Mouse (Mus musculus) limb, embryonic 15.5 days (tissue): ENCODE data around the gene Dmgdh. TPM values are rescaled to one million over a fixed set of nuclear protein-coding genes. Genes with fewer than 3 reads are reported as not detected.

Experiments
- ATAC-seq: fragments of 200-750 bp; cut with Nextera tagmentation; 2 replicates; pipeline ENCODE4 v1.8.0; 2017; ENCODE audit warnings: low read depth, moderate TSS enrichment; ENCODE audit not compliant: insufficient number of reproducible peaks, low FRiP score, low TSS enrichment
- H3K27ac ChIP-seq: fragments of 300-500 bp; sonication (generic); 2 replicates; pipeline ENCODE4 v1.5.1; 2015; ENCODE audit warnings: moderate library complexity, mild to moderate bottlenecking, inconsistent platforms
- H3K27me3 ChIP-seq: fragments of 300-500 bp; sonication (generic); 2 replicates; pipeline ENCODE4 v1.6.1; 2015; ENCODE audit warnings: inconsistent platforms
- H3K36me3 ChIP-seq: fragments of 300-500 bp; sonication (generic); 2 replicates; pipeline ENCODE4 v1.6.1; 2015; ENCODE audit warnings: inconsistent platforms
- H3K4me1 ChIP-seq: fragments of 300-500 bp; sonication (generic); 2 replicates; pipeline ENCODE4 v1.6.1; 2015; ENCODE audit warnings: inconsistent platforms
- H3K4me2 ChIP-seq: fragments of 300-500 bp; sonication (generic); 2 replicates; pipeline ENCODE4 v1.6.1; 2015; ENCODE audit warnings: mild to moderate bottlenecking, inconsistent platforms
- H3K4me3 ChIP-seq: fragments of 300-500 bp; sonication (generic); 2 replicates; pipeline ENCODE4 v1.5.1; 2015; ENCODE audit warnings: mild to moderate bottlenecking, inconsistent platforms
- H3K9ac ChIP-seq: fragments of 300-500 bp; sonication (generic); 2 replicates; pipeline ENCODE4 v1.6.1; 2015; ENCODE audit warnings: inconsistent platforms
- H3K9me3 ChIP-seq: fragments of 300-500 bp; sonication (generic); 2 replicates; pipeline ENCODE4 v1.6.1; 2016; ENCODE audit warnings: inconsistent platforms
- WGBS: fragments of 180-500 bp; shearing (Covaris S2); methylation state at CpG from one replicate; pipeline ENCODE4 v1.1.7; 2015; 5-methylcytosine and 5-hydroxymethylcytosine counted together
- polyA plus RNA-seq: library from polyadenylated mRNA; unstranded; fragments of >200 nt; fragmentation: Nextera tagmentation; extraction: Ambion mirVana; gene quantifications from 2 replicates; pipeline ENCODE4 v1.2.1, GENCODE M21; 2015

Dmgdh gene
- polyA plus RNA-seq, 1 experiment from 2014 or later, result 0.24 TPM

DNA sequence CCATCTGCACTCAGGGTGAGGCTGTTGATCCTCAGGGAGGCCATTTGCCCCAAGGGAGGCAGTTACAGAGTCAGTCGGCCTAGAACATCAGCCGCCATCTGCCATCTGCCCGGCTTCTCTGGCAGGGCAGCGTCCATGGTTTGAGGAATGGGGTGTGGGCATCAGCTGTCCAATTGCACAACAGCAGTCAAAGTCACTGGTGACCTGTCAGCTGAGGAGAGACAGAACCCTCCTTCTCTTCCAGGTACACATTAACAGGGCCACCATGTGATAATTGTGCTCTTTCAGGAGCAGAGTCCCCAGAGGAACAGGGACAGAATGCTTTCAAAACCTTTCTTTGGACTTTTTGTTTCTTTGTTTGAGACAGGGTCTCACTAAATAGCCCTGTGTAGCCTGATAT is 1.9 kb upstream of the Dmgdh start:
- no peaks in the 10 kb centered on the region for H3K36me3 ChIP-seq
- WGBS, result 79% methylated on average over 4 of the region's 4 CpGs
- H3K27ac ChIP-seq, result no peak overlapping the region
- H3K4me2 ChIP-seq, result no peak overlapping the region
- H3K4me3 ChIP-seq, result no peak overlapping the region
- no peaks in the 10 kb centered on the region for H3K9me3 ChIP-seq
- no peaks in the 10 kb centered on the region for H3K4me1 ChIP-seq
- ATAC-seq, result no peak
- H3K27me3 ChIP-seq, result peaks cover 12% of the 10 kb centered on the region; the same call in 1 of the 2 replicates
- no peak overlapping the region for H3K9ac ChIP-seq

DNA sequence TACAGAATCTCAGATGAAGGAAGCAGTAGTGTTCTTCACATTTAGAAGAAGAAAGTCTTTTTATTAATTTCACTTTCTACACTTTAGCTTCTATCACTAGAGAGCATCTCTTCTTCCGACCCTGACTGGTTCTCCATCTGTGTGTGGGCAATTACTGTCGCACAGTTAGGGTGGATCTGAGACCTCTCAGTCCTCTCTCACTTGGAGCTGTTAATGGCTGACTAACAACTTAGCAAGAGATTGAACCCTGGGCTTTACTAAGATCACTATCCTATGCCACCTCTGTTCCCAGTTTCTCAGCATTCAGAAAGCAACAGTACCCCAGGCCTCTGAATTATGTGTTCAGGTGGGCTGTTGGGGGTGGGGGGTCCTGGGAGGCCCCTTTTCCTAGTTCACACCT is 937 bp upstream of the Dmgdh start:
- H3K4me2 ChIP-seq, result no peak overlapping the region
- H3K4me1 ChIP-seq, result no peaks in the 10 kb centered on the region
- no peaks in the 10 kb centered on the region for H3K36me3 ChIP-seq
- no peak overlapping the region for H3K4me3 ChIP-seq
- H3K9ac ChIP-seq, result no peak overlapping the region
- H3K9me3 ChIP-seq, result no peaks in the 10 kb centered on the region
- no peak for ATAC-seq
- 65% methylated on average over 2 of the region's 2 CpGs for WGBS
- H3K27ac ChIP-seq, result no peak overlapping the region
- peaks cover 12% of the 10 kb centered on the region; the same call in 1 of the 2 replicates for H3K27me3 ChIP-seq

DNA sequence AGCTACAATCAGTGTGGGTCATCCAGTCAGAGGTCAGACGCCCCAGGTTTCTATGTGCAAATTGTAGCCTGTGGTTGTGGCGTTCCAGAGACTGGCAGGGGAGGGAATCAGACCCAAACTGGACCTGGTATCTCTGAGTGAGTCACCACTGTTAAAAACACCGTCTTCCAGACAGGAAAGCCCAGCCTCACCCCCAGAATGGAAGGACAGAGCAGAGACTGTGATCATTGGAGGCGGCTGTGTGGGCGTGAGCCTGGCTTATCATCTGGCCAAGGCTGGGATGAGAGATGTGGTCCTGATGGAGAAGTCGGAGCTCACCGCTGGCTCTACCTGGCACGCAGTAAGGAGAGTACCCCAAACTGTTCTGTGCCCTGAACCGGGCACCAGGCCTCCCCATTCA is 2.6 kb downstream of the Dmgdh start:
- no peak overlapping the region for H3K4me2 ChIP-seq
- no peak overlapping the region for H3K4me3 ChIP-seq
- no peaks in the 10 kb centered on the region for H3K36me3 ChIP-seq
- no peak overlapping the region for H3K27ac ChIP-seq
- H3K27me3 ChIP-seq, result peaks cover 12% of the 10 kb centered on the region; the same call in 1 of the 2 replicates
- H3K9me3 ChIP-seq, result no peaks in the 10 kb centered on the region
- ATAC-seq, result no peak
- no peak overlapping the region for H3K9ac ChIP-seq
- no peaks in the 10 kb centered on the region for H3K4me1 ChIP-seq
- WGBS, result 72% methylated on average over 9 of the region's 9 CpGs

DNA sequence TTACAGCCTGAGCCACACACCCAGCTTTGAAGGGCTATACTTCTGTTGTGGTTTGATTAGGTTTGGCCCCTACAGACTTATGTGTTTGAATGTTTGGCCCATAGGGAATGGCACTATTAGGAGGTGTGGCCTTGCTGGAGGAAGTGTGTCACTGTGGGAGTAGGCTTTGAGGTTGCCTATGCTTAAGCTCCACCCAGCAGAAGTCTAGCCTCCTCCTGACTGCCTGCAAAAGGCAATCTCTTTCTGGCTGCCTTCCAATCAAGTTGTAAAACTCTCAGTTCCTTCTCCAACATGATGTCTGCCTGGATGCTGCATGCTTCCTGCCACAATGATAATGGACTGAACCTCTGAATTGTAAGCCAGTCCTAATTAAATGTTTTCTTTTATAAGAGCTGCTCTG is 9.1 kb downstream of the Dmgdh start:
- Histone ChIP-seq H3K4me1 (no peaks in the 10 kb centered on the region), H3K27me3 (no peaks in the 10 kb centered on the region), H3K4me3 (no peak overlapping the region), H3K36me3 (no peaks in the 10 kb centered on the region), H3K9me3 (no peaks in the 10 kb centered on the region), H3K4me2 (no peak overlapping the region), H3K9ac (no peak overlapping the region), H3K27ac (no peak overlapping the region)
- ATAC-seq, result no peak

DNA sequence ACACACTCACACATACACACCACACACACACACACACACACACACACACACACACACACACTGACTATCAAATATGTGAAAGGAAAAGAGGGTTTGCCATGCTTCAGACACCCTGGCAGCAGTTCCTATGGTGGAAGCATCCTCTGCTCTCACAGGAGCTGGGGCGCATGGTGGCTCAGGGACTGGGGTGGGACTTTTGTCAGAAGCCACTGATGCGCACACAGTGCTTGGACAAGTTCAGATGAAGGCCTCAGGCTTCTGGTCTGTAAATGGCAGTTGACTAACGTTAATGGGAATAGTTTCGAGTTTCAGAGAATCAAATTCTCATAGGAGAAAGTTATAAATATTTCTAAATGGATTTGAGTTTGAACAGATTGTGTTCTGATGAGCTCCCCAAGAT is 11.0 kb downstream of the Dmgdh start:
- H3K36me3 ChIP-seq, result no peaks in the 10 kb centered on the region
- H3K4me2 ChIP-seq, result no peak overlapping the region
- H3K4me1 ChIP-seq, result no peaks in the 10 kb centered on the region
- no peaks in the 10 kb centered on the region for H3K9me3 ChIP-seq
- ATAC-seq, result no peak
- no peaks in the 10 kb centered on the region for H3K27me3 ChIP-seq
- H3K27ac ChIP-seq, result no peak overlapping the region
- WGBS, result 80% methylated on average over 4 of the region's 4 CpGs
- no peak overlapping the region for H3K4me3 ChIP-seq
- no peak overlapping the region for H3K9ac ChIP-seq

DNA sequence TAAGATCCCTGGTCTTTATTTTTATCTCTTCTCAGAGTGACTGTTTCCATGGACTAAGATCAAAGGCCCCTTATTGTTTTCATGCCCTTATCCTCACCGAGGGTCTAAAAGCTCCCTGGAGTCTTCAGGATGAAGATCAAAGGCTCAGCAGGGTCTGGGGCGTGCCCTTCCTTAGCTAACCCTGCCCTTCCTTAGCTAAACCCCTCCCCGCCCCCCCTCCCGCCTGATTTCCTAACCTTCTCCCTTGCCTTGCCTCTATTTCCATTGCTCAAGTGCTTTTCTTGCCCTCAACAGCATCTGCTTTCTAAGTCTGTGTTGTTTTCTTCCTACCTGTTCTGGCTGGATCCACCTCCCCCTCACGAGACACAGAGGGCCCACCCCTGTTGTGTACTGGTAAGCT is 13.1 kb downstream of the Dmgdh start:
- no peaks in the 10 kb centered on the region for H3K27me3 ChIP-seq
- no peak for ATAC-seq
- no peaks in the 10 kb centered on the region for H3K36me3 ChIP-seq
- WGBS, result 10% methylated on average over 4 of the region's 5 CpGs
- no peaks in the 10 kb centered on the region for H3K4me1 ChIP-seq
- no peak overlapping the region for H3K27ac ChIP-seq
- H3K9ac ChIP-seq, result no peak overlapping the region
- no peak overlapping the region for H3K4me3 ChIP-seq
- no peak overlapping the region for H3K4me2 ChIP-seq
- no peaks in the 10 kb centered on the region for H3K9me3 ChIP-seq

DNA sequence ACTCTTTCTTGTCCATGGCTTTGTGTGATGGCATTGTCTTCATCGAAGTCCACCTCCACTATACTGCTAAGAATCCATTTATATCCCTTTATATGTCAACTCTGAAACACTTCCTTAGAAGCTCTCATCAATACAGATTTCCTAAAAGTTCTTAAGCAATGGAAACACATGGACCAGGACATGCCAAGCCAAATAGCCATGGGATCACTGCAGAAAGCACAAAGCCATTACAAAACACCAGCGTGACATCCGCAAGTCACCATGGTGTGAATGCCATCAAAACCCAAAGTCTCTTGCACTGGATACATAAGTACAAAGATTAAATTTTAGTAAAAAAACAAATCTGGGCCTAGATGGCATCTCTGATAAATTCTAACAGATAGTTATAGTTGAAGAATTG is 15.3 kb downstream of the Dmgdh start:
- H3K4me3 ChIP-seq, result no peak overlapping the region
- no peak overlapping the region for H3K9ac ChIP-seq
- H3K9me3 ChIP-seq, result no peaks in the 10 kb centered on the region
- no peaks in the 10 kb centered on the region for H3K27me3 ChIP-seq
- H3K4me2 ChIP-seq, result no peak overlapping the region
- no peaks in the 10 kb centered on the region for H3K4me1 ChIP-seq
- ATAC-seq, result no peak
- 95% methylated on average over 3 of the region's 3 CpGs for whole genome bisulfite sequencing
- no peak overlapping the region for H3K27ac ChIP-seq
- no peaks in the 10 kb centered on the region for H3K36me3 ChIP-seq

DNA sequence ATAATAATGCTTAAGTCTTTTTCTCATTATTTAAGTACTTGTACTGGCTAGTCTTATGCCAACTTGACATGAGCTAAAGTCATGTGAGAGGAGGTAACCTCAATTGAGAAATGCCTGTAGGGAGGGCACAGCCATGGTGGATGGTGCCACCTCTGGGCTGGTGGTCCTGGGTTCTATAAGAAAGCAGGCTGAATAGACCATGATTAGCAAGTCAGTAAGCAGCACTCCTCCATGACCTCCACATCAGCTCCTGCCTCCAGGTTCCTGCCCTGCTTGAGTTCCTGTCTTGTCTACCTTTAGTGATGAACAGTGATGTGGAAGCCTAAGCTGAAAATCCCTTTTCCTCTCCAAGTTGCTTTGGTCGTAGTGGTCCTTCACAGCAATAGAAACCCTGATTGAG is 16.6 kb downstream of the Dmgdh start:
- Histone ChIP-seq H3K27ac (no peak overlapping the region), H3K4me3 (no peak overlapping the region), H3K27me3 (no peaks in the 10 kb centered on the region), H3K9me3 (no peaks in the 10 kb centered on the region), H3K9ac (no peak overlapping the region), H3K36me3 (no peaks in the 10 kb centered on the region), H3K4me1 (no peaks in the 10 kb centered on the region), H3K4me2 (no peak overlapping the region)
- ATAC-seq, result no peak
- 75% methylated on average over 1 of the region's 1 CpGs for WGBS

DNA sequence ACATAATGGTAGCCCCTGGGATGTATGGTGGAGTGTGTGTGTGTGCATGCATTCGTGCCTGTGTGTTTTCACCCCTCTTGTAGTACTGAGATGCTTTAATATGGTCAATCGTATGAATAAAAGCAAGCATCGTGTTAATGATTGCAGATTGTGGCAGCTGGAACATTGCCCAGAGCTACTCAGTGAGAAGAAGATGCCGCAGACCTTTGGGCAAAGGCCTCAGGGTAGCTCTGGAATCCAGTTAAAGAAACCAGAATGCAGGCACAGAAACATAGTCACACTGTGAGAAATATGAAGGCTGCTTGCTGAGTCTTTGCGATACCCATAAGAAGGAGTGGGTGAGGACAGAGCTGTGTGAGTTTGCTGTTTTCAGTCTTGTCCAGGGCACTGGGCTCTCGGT is 24.6 kb downstream of the Dmgdh start:
- no peaks in the 10 kb centered on the region for H3K4me1 ChIP-seq
- H3K27me3 ChIP-seq, result no peaks in the 10 kb centered on the region
- H3K9me3 ChIP-seq, result no peaks in the 10 kb centered on the region
- ATAC-seq, result no peak
- no peaks in the 10 kb centered on the region for H3K36me3 ChIP-seq
- H3K4me2 ChIP-seq, result no peak overlapping the region
- no peak overlapping the region for H3K27ac ChIP-seq
- no peak overlapping the region for H3K9ac ChIP-seq
- H3K4me3 ChIP-seq, result no peak overlapping the region
- 64% methylated on average over 6 of the region's 6 CpGs for WGBS

DNA sequence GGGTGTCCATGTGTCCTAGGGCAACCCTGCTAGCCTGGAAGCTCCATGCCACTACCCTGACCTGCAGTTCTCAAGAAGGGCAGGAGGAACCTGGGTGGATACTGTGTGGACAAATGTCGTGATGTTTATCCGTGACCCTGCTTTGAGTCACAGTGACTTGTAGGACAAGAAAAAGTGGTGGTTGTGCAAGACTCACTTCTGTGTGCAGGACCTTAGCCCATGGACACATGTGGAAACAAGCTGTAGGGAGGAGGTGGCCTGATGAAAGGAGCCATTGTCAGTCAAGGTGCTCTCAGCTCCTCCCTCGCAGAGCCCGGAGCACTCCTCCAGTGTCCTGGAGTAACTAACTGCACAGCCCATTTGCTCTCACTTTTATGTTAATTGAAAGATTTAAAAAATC is 31.5 kb downstream of the Dmgdh start:
- no peak overlapping the region for H3K4me2 ChIP-seq
- no peaks in the 10 kb centered on the region for H3K36me3 ChIP-seq
- WGBS, result 68% methylated on average over 4 of the region's 4 CpGs
- H3K9me3 ChIP-seq, result no peaks in the 10 kb centered on the region
- H3K9ac ChIP-seq, result no peak overlapping the region
- H3K27ac ChIP-seq, result no peak overlapping the region
- no peaks in the 10 kb centered on the region for H3K4me1 ChIP-seq
- no peaks in the 10 kb centered on the region for H3K27me3 ChIP-seq
- no peak overlapping the region for H3K4me3 ChIP-seq
- no peak for ATAC-seq

DNA sequence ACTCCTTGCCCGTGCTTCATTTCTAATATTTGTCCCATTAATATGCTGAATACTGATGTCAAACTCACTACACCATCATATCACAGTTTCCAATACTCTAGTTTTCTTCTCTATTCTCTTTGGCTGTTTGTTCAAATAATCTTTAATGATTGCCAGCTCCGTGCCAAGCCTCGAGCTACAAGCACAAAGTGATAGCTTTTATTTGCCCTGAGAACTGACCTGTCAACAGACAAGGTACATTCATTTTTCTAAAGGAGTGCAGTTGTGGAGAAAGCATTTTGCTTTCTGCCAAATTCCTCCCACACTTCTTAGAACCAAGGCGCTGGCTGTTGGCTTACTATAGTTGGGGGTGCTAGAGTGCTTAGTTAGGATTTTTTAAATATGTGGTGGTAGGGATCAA is 33.0 kb downstream of the Dmgdh start:
- H3K36me3 ChIP-seq, result no peaks in the 10 kb centered on the region
- no peaks in the 10 kb centered on the region for H3K27me3 ChIP-seq
- no peaks in the 10 kb centered on the region for H3K9me3 ChIP-seq
- no peak for ATAC-seq
- H3K27ac ChIP-seq, result no peak overlapping the region
- no peaks in the 10 kb centered on the region for H3K4me1 ChIP-seq
- no peak overlapping the region for H3K9ac ChIP-seq
- 80% methylated on average over 4 of the region's 4 CpGs for WGBS
- no peak overlapping the region for H3K4me3 ChIP-seq
- no peak overlapping the region for H3K4me2 ChIP-seq

DNA sequence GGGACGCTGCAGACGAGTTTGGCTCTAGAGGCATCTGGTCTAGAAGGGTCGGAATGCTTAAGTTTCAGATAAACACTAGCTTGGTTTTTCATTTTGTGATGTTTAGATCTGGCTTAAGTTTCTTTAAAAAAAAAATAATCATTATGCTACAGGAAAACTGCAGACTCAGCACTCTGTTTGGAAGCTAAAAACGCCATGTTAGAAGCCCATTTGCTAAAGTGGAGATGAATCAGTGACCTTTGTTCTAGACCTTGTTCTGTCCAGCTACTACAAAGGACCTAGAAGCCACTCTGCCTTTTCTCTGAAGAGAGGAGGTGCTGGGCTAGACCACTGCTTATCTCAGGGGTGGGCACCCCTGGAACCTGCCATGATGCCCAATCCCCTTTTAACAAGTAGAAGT is 36.1 kb downstream of the Dmgdh start:
- Histone ChIP-seq H3K27ac (no peak overlapping the region), H3K4me2 (no peak overlapping the region), H3K4me1 (no peaks in the 10 kb centered on the region), H3K9me3 (no peaks in the 10 kb centered on the region), H3K27me3 (no peaks in the 10 kb centered on the region), H3K4me3 (no peak overlapping the region), H3K36me3 (no peaks in the 10 kb centered on the region), H3K9ac (no peak overlapping the region)
- 86% methylated on average over 4 of the region's 4 CpGs for WGBS
- no peak for ATAC-seq

DNA sequence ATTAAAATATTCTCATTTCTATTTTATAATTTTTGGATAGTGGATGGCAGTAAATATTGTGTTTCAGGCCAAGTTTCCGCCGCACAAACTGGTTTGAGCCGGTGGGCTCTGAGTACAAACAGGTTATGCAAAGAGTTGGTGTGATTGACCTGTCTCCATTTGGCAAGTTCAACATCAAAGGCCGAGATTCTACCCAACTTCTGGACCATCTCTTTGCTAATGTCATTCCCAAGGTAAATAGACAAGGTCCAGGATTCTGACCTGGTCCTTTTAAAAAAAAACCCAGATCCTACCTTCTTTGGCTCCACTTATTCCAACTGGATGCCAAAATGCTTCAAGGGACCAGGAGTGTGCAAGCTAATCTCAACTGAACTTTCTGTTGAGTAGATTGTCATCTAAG is 37.0 kb downstream of the Dmgdh start:
- no peak for ATAC-seq
- WGBS, result 86% methylated on average over 4 of the region's 4 CpGs
- H3K4me1 ChIP-seq, result no peaks in the 10 kb centered on the region

More for the DNA sequence above, 37.0 kb downstream of the Dmgdh start:
- Histone ChIP-seq H3K9ac (no peak overlapping the region), H3K36me3 (no peaks in the 10 kb centered on the region), H3K27ac (no peak overlapping the region), H3K27me3 (no peaks in the 10 kb centered on the region), H3K4me2 (no peak overlapping the region), H3K9me3 (no peaks in the 10 kb centered on the region), H3K4me3 (no peak overlapping the region)
